Mouse (Mus musculus) 3T3-L1 (cell line): Measurements from ENCODE around the gene Plcb1.
A peak's percentile ranks its signal among the peaks of the same experiment; 100 is the strongest.

ENCODE experiments used
- DNase-seq: peaks from one replicate; pipeline ENCODE4 v3.0.0-alpha.2; 2015; ENCODE audit warnings: low read depth, low spot score

The Plcb1 gene

GRCm38 (mm10) chr2:135404095-135404494 is 618.2 kb downstream of the Plcb1 start:
- DNase-seq = peak; percentile 46

- no peak for DNase-seq
These were observed 623.7 kb downstream of the Plcb1 start for GRCm38 (mm10) chr2:135409418-135410097.

- no peak for DNase-seq
These were observed 625.8 kb downstream of the Plcb1 start for GRCm38 (mm10) chr2:135411675-135412074.

- no peak for DNase-seq
These were observed 629.3 kb downstream of the Plcb1 start for GRCm38 (mm10) chr2:135415137-135415536.

- no peak for DNase-seq
These were observed 633.4 kb downstream of the Plcb1 start for GRCm38 (mm10) chr2:135419301-135419700.

GRCm38 (mm10) chr2:135434947-135435515 is 649.2 kb downstream of the Plcb1 start:
- no peak for DNase-seq

- no peak for DNase-seq
These were observed 653.2 kb downstream of the Plcb1 start for GRCm38 (mm10) chr2:135439034-135439433.

GRCm38 (mm10) chr2:135439546-135440517 is 654.0 kb downstream of the Plcb1 start:
- peak; percentile 91 for DNase-seq

GRCm38 (mm10) chr2:135453581-135453980 is 667.7 kb downstream of the Plcb1 start:
- peak; percentile 84 for DNase-seq

- DNase-seq = peak; percentile 83
These were observed 668.1 kb downstream of the Plcb1 start for GRCm38 (mm10) chr2:135454015-135454414.

GRCm38 (mm10) chr2:135454455-135454854 is 668.6 kb downstream of the Plcb1 start:
- DNase-seq = peak; percentile 58

- DNase-seq = no peak
These were observed 682.0 kb downstream of the Plcb1 start for GRCm38 (mm10) chr2:135467895-135468294.

GRCm38 (mm10) chr2:135474107-135474506 is 688.2 kb downstream of the Plcb1 start:
- peak; percentile 66 for DNase-seq

- no peak for DNase-seq
These were observed 699.4 kb downstream of the Plcb1 start for GRCm38 (mm10) chr2:135485248-135485647.

- no peak for DNase-seq
These were observed 702.4 kb downstream of the Plcb1 start for GRCm38 (mm10) chr2:135488277-135488676.

- no peak for DNase-seq
These were observed 703.3 kb downstream of the Plcb1 start for GRCm38 (mm10) chr2:135489127-135489526.

- no peak for DNase-seq
These were observed 706.9 kb downstream of the Plcb1 start for GRCm38 (mm10) chr2:135492777-135493176.

GRCm38 (mm10) chr2:135496553-135496952 is 710.7 kb downstream of the Plcb1 start:
- no peak for DNase-seq

- DNase-seq = no peak
These were observed 711.4 kb downstream of the Plcb1 start for GRCm38 (mm10) chr2:135497251-135497650.

- no peak for DNase-seq
These were observed 715.0 kb downstream of the Plcb1 start for GRCm38 (mm10) chr2:135500872-135501271.

- DNase-seq = no peak
These were observed 717.6 kb downstream of the Plcb1 start for GRCm38 (mm10) chr2:135503328-135503997.

GRCm38 (mm10) chr2:135503998-135504354 is 718.1 kb downstream of the Plcb1 start:
- no peak for DNase-seq
